Comparison of ENCODE assay signal across 12 mouse cellular contexts in genomic region chr10:41204637-41205315, GRCm38 (mm10).
DNase-seq lines count a peak whose midpoint lies in the region; ATAC-seq and TF ChIP-seq lines count a peak whose summit lies in the region.
"Had no signal": no experiment of that assay in that cellular context is flagged by ENCODE, and none has a peak within 500 bp of the region (broad histone marks: within the 10 kb centered on the region; RNA-seq: fewer than 3 reads in every experiment).

No protein-coding gene starts in this region.

- no peak overlapping the region for H3K4me2 ChIP-seq in hindbrain, embryonic 12.5 days (replicated peaks)
- no peak overlapping the region for H3K4me2 ChIP-seq in hindbrain, postnatal 0 days (ENCODE audit: low read depth, low read length)
- H3K4me2 ChIP-seq: embryonic facial prominence, embryonic 12.5 days had no signal

- no peak for DNase-seq in hindbrain, postnatal 0 days (ENCODE audit: low spot score)
- DNase-seq in skeletal muscle tissue, adult 2 months (ENCODE audit: low read depth, low spot score): peak; percentile 18
- no peak for DNase-seq in urinary bladder, postnatal 14 days (ENCODE audit: low spot score)
- DNase-seq in gastrocnemius, adult 18-20 months (ENCODE audit: low spot score): no peak
- DNase-seq: adrenal gland, postnatal 25 days; gastrocnemius, postnatal 36 days; midbrain, embryonic 14.5 days; thymus, postnatal 4 days had no signal

- H3K4me1 ChIP-seq in hindbrain, embryonic 12.5 days: 0 out of 2 replicates have a peak, but pooled peaks cover 2% of the 10 kb centered on the region
- no peaks in the 10 kb centered on the region for H3K4me1 ChIP-seq in hindbrain, postnatal 0 days (ENCODE audit: insufficient read depth, low read length)
- H3K4me1 ChIP-seq in bone marrow, adult 2 months (ENCODE audit: control insufficient read depth, insufficient read depth, low read length): peaks cover 13% of the 10 kb centered on the region
- H3K4me1 ChIP-seq: embryonic facial prominence, embryonic 12.5 days had no signal

- no peaks in the 10 kb centered on the region for H3K9me3 ChIP-seq in hindbrain, embryonic 12.5 days (replicated peaks)
- no peaks in the 10 kb centered on the region for H3K9me3 ChIP-seq in hindbrain, postnatal 0 days (ENCODE audit: low read length)
- H3K9me3 ChIP-seq: embryonic facial prominence, embryonic 12.5 days had no signal

- H3K27me3 ChIP-seq in hindbrain, embryonic 12.5 days: no peaks in the 10 kb centered on the region
- H3K27me3 ChIP-seq in hindbrain, postnatal 0 days (ENCODE audit: insufficient read depth, low read length): no peaks in the 10 kb centered on the region
- H3K27me3 ChIP-seq: embryonic facial prominence, embryonic 12.5 days had no signal

- no peak overlapping the region for H3K27ac ChIP-seq in hindbrain, embryonic 12.5 days
- no peak overlapping the region for H3K27ac ChIP-seq in hindbrain, postnatal 0 days
- peak overlapping the region; percentile 97 for H3K27ac ChIP-seq in bone marrow, adult 2 months (ENCODE audit: control insufficient read depth, insufficient read depth, low read depth, low read length, poor library complexity)
- H3K27ac ChIP-seq: embryonic facial prominence, embryonic 12.5 days had no signal

- no peak for TF ChIP-seq POLR2A in bone marrow, adult 2 months (IDR thresholded peaks at IDR 0.05; ENCODE audit: borderline replicate concordance, control insufficient read depth, low read depth, low read length)

- peak; percentile 29; the same call in 1 of the 2 replicates for ATAC-seq in hindbrain, embryonic 12.5 days (ENCODE audit: low FRiP score)
- no peak; the same call in 1 of the 2 replicates for ATAC-seq in hindbrain, postnatal 0 days
- peak; percentile 63 for ATAC-seq in common myeloid progenitor, adult 5-6 weeks (replicated peaks; ENCODE audit: low read depth, poor library complexity, severe bottlenecking)

- H3K4me3 ChIP-seq in hindbrain, embryonic 12.5 days: no peak overlapping the region
- no peak overlapping the region for H3K4me3 ChIP-seq in hindbrain, postnatal 0 days (ENCODE audit: low read length)
- no peak overlapping the region for H3K4me3 ChIP-seq in bone marrow, adult 2 months (replicated peaks; ENCODE audit: control insufficient read depth, low read depth, low read length)
- H3K4me3 ChIP-seq: embryonic facial prominence, embryonic 12.5 days had no signal

- WGBS in hindbrain, embryonic 12.5 days: 77% methylated on average over 11 of the region's 11 CpGs
- 71% methylated on average over 11 of the region's 11 CpGs for WGBS in hindbrain, postnatal 0 days
- 60% methylated on average over 11 of the region's 11 CpGs for WGBS in bone marrow, adult 2 months

- no peaks in the 10 kb centered on the region for H3K36me3 ChIP-seq in hindbrain, embryonic 12.5 days
- no peaks in the 10 kb centered on the region for H3K36me3 ChIP-seq in hindbrain, postnatal 0 days (ENCODE audit: insufficient read depth, low read length)
- H3K36me3 ChIP-seq: embryonic facial prominence, embryonic 12.5 days had no signal

- no peak for TF ChIP-seq CTCF in hindbrain, postnatal 0 days (IDR thresholded peaks at IDR 0.05; ENCODE audit: low read depth)
- no peak for TF ChIP-seq CTCF in bone marrow, adult 2 months (IDR thresholded peaks at IDR 0.05; ENCODE audit: control insufficient read depth, insufficient read depth, low read length)

- H3K9ac ChIP-seq in hindbrain, embryonic 12.5 days: no peak overlapping the region
- H3K9ac ChIP-seq in hindbrain, postnatal 0 days (replicated peaks; ENCODE audit: low read length): no peak overlapping the region
- H3K9ac ChIP-seq: embryonic facial prominence, embryonic 12.5 days had no signal
